Mouse (Mus musculus): Measurements from ENCODE around the gene Sept10.
"Not testable (repeated sequence)": the region's sequence is repeated elsewhere in the genome, so short reads cannot be mapped to it uniquely, and the experiment has no call there.

Sept10 gene

DNA sequence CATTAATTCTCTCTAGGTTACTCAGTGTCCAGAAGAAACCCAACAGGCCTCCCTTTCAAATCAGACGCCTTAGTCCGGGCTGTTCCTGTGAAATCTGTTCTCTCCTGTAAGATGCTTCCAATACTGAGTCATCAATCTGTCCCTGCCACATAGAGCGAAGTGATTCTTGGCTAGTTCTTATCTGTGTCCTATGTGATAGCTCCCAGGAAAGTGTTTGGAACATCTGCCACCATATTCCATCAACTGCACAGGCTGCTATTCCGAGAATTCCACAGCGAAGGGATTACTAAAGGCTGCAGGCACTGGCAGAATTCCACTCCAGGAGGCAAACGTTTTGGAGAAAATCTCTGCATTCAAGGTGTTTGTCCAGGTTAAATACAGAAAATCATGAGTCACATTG is 94.0 kb downstream of the Sept10 start:
- no peak for DNase-seq (ENCODE audit: low spot score in 2 of 2)

DNA sequence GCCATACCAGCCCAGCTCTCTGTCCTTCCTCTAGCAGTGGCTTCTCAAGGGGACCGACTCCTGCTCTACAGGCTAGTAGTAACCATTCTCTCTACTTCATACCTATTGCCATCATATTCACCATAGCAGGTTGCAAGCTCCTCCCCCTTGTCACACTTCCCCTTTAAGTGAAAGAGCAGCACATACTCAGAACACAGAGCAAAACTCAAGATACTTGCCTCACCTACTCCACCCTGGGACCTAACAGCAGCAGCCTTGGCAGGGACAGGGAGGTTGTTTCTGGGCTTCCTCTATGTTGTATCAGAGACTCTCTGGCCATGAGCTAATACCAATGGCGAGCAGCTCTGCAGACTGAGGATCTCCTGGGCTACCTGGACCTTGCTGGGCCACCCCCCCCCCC is 96.2 kb downstream of the Sept10 start:
- no peak for DNase-seq (ENCODE audit: low spot score in 2 of 2)

DNA sequence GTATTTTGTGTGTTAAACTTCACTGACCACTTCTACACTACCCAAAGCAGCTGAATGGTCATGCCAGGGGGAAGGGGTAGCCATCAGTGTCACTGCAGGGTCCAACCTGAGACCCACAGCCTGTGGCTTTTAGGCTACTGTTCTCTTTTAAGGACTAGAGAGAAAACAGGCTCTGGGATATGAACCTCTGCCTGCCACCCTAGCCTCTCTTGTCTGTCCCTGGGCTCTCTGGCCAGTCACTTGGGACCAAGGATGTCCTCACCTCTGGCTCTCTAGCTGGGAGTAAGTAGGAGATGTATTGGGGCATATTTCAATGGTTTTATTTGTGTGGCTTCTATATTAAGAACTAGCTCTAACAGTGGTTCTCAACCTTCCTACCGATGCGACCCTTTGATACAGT is 101.8 kb downstream of the Sept10 start:
- DNase-seq (ENCODE audit: low spot score in 2 of 2) = no peak

DNA sequence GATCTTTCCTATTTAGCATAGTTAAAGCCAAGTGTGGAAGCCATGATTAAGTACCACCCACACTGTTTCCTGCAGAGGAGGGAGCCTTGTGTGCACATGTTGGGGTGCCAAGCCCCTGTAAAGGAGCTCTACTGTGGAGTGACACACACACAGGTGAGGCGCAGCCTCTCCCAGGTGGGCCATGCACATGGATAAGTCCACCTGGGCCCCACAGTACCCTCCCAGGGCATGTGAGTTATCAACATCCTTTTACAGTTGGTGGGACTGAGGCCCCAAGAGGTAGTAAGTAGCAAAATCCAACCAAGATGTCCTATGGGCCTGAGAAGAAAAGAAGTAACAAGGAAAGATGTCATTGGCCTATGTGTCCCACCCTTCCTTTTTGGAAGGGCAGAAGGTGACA is 102.6 kb downstream of the Sept10 start:
- DNase-seq (ENCODE audit: low spot score in 2 of 2) = no peak

DNA sequence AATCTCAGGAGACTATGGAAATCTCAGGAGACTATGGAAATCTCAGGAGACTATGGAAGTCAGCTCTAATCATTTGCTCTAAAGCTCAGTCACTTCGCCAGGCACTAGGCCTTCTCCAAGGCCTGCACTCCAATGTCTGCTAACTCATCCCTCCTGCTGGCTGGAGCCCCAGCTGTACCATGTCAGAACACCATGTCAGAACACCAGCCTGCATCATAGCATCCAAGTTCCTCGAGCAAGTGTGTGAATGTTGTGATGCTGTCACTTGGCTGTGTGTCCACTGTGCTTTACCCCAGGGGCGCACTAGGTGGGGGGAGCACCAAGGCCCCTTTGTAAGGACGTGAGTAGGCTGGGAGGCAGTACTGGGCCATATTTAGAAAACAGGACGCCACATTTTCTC is 104.1 kb downstream of the Sept10 start:
- no peak for DNase-seq (ENCODE audit: low spot score in 2 of 2)

DNA sequence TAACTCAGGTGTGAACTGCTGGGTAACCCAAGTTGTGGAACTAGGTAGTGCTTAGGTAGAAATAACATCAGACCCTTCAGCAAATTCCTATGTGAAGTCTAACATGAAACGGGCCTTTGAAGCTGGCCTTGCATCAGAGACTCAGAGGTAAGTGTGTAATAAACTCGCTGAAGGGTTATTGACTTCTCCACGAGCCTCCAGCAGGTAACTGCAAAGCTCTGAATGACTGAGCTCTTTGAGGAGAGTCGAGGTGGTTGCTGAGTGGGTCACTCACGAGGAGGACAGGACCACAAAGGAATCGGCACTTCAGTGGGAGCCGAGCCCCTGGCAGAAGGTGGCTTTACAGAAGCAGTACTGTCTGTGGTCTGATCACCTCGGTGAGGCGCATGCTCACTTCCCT is 105.3 kb downstream of the Sept10 start:
- DNase-seq (ENCODE audit: low spot score in 2 of 2) = no peak

DNA sequence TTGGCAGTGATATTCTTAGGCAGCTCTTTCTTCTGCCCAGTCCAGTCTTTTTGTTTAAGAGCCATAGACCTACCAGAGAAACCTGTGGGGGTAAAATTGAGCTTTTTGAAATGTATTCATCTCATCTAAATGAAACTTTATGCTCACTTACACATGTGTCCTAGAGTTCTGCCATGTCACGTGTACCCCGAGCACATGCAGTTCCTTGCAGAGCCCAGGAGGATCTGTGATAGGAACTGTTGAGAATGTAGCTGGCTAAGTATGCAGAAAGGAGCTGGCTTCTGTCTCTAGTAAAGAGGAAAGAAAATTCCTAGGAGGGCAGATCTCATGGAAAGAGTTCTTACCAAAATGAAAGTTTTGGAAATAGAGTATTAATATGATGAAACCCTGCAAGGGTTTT is 106.0 kb downstream of the Sept10 start:
- no peak for DNase-seq (ENCODE audit: low spot score in 2 of 2)

DNA sequence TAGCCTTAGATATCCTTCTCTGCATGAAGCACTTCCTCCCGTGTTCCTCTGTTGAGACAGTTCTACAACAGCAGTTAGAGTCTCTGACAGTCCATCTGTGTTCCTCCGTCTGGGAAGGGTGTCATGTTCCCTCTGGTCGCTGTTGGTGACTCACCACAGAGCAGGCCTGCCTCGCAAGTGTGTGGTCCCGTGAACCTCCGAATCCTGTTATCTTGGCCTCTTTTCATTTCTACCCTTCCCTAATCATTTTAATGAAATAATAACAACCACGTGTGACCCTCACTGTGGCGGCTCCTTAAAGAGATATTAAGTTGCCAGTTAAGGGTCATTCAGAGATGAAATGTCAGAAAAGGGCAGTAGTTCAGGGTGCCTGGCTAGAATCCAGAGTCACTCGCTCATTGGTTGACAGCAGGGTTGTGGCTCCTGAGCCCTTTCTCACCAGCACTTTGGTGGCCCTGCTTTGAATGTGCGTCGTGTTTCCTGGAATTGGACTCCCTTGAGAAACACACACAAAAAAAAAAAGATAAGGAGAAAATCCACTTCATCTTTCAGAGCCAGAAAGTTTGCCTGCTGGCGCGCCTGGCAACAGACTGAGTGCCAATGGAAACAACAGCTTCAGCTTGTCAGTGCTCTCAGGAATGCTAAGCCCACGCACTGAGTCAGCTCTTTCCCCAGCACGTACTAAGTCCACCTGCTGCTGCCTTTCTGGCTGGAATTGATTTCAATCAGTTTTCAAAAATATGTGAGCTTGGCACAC is 106.9 kb downstream of the Sept10 start:
- peak; percentile 62 to 68 for DNase-seq (ENCODE audit: low spot score in 2 of 2)

DNA sequence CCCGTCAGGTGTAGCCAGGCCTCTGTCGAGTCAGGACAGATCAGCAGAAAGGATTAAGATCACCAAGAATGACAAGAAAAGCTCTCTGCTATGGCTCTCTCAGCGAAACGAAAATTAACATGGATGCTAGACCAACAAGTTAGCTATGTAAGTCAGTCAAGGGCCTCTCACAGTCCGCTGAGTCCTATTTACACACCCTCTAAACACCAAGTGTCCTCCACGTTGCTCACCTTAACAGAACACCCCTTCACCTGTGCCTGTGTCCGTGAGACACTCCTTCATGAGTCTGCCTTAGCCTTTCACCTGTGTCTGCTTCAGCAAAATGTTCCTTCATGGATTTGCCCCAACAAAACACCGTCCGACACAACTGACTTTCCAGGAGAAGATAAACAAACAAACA is 108.3 kb downstream of the Sept10 start:
- no peak for DNase-seq (ENCODE audit: low spot score in 2 of 2)

DNA sequence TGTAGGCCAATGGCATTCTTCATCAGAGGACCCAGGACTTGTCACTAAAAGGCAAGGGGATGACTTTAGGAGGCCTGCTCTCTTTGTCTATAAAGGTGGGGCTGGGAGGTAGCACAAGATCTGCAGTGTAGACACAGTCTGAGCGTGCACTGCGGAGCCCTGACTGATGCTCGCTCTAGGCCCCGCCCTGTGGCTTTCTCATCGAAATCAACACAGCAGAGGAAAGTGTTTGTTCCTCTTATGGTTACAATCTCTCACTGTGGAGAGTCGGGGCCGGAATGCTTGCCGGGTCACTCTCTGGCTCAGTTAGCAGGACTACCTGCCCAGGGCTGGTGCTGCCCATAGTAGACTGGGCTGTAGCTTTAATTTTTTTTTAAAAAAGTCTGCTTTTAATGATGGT is 108.9 kb downstream of the Sept10 start:
- no peak for DNase-seq (ENCODE audit: low spot score in 2 of 2)

DNA sequence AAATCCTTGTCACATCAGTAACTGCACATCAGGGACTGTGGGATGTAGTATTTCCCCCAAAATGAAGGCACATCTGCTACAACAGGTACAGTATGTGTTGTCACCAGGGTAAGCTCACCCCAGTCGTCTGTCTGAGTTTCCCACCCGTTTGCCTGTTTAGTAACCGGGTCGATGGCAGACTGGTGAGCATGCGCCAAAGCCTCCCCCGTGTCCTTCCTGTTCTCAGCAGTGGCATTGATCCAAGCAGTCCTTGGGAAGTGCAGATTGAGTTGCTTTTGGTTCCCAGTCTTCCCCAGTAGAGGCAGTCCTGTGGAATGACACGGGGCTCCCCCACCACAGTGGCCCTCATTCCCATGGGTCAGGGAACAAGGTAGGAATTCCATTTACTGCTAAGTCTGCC is 111.3 kb downstream of the Sept10 start:
- DNase-seq (ENCODE audit: low spot score in 2 of 2) = no peak

DNA sequence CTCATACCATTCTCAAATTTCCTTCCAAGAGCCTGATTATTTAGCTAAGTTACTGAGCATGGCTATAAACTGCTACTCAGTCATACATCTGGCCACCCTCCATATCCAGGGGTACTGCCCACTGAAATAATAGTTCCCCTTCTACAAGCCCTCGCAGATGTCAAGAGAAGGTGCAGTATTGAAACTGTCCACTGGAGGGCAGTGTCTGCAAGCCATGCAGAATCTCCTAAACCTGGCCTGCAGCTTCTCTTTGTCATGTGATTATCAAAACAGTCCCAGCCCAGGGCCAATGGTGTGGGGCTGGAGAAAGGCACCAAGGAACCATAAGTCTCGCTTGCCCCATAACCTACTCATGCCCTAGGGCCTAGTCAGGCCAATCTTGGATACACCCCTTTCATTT is 112.6 kb downstream of the Sept10 start:
- DNase-seq (ENCODE audit: low spot score in 2 of 2) = peak in 1 of 2 experiments; percentile 81

DNA sequence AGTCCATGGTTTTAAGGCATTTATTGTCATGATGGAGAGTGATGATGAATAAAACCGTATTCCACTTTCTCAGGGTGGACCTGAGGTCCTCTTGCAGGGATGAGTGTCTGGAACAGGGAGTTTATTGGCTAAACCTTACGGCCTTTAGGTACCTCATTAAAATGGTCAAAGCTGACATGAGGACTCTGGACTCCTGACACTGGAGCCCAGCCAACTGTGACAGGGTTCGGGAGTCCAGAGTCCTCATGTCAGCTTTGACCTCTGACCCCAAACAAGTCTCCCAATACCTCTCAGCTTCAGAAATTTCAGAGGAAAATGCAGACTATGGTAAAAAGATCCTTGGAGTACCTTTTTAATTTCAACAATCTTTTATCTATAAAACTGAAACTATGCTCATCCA is 115.0 kb downstream of the Sept10 start:
- DNase-seq (ENCODE audit: low spot score in 2 of 2) = no peak

DNA sequence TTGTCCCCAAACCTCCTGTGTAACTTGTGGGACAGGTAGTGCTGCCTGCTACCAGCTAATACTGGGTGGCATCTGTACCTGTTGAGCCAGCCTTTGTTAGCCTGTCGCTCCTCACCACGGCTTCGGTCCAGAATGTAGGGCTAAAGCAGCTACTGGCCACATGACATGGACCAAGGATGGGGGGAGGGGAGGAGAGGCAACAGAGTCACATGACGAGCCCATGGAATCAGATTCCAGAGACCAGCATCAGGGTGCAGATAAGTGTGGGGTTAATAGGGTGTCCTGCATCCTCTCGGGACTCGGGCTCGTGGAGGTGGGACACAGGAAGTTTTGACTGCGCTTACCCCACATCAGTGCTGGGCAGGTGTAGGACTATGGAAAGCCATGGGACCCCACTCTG is 115.8 kb downstream of the Sept10 start:
- DNase-seq (ENCODE audit: low spot score in 2 of 2) = no peak

DNA sequence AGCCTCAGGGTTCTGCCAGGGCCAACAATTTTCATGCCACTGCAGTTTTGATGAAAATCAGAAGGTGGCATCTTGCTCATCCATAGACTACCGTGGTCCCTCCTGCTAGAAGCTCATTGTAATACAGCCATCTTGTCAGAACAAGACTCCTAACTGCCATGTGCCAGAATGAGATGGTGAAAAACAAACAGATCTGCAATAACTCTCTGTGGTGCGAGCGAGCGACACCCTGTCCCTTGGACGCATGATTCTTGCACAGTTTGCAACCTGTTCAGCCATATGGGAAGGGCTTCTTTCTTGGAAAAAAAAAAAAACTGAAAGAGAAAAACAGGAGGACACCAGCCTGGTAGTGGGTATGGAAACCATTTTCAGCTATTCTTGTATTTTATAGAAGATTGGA is 117.0 kb downstream of the Sept10 start:
- no peak for DNase-seq (ENCODE audit: low spot score in 2 of 2)

DNA sequence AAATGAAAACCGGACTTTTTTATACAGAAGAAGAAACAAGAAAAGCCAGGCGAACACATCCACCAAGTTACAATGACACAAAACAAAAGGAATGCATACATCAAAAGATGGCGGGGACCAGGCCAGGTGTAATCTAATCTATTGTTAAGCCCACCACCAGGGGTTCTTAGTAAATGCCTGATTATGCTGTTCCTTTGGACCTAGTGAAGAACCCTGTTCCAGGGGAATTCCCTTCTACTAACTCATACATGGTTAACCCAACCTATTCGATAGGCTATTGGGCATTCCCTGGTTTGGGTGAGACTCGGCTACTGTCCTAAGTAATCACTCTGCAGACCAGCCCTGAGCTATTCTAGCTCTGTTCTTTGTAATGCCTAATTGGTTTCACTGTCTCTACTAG is 118.6 kb downstream of the Sept10 start:
- DNase-seq (ENCODE audit: low spot score in 2 of 2) = not testable (repeated sequence)

DNA sequence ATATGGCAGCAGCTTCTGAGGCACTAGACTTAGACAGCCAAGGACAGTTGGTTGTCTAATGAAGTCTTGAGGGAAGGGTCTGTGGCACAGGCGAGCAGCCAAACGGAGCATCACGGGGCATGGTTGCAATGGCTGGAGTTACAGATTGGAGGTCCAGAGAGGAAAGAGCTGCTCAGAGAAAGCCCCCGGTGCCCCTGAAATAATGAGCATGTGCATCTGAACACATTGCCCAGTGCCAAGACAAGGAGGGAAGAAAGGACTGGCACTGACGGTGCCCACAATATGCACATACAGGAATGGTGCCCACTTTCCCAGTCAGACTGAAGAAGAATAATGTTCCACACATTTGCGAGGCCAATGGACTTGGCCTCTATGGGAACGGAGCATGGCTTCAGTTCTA is 129.7 kb downstream of the Sept10 start:
- no peak for DNase-seq (ENCODE audit: low spot score in 2 of 2)
